Mouse (Mus musculus): ENCODE data around the gene Klf7. TPM values are rescaled to one million over a fixed set of nuclear protein-coding genes. Genes with fewer than 3 reads are reported as not detected.
A peak's percentile ranks its signal among the peaks of the same experiment; 100 is the strongest.

Klf7 gene
- polyA plus RNA-seq, 1 experiment from 2014 or later = 17.9 TPM

DNA sequence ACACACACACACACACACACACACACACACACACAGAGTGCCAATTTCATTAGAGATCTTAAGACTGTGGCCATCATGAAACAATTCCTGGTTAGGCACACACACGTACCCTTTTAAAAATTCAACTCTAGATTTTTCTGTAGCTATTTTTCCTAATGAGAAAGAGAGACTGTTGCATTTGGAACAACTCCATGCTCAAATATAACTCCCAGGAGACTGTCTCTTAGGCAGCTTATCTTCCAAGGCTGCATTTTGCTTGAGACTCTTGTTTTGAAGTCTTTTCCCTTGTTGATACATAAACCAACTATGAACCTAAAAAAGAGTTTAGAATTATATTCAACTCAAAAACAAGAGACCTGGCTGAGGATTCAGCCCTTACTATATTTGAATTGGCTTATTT lies 108.0 kb downstream of the Klf7 start:
- Histone ChIP-seq H3K4me2 (no peak overlapping the region), H3K9ac (no peak overlapping the region), H3K4me3 (no peak overlapping the region), H3K27ac (replicated peaks) (0 out of 2 replicates have a peak overlapping the region, but pooled peaks have one; percentile 1), H3K36me3 (no peaks in the 10 kb centered on the region), H3K27me3 (replicated peaks) (no peaks in the 10 kb centered on the region), H3K4me1 (peaks cover 13% of the 10 kb centered on the region), H3K9me3 (peaks cover 5% of the 10 kb centered on the region; the same call in 1 of the 2 replicates)
- no peak for ATAC-seq (ENCODE audit: extremely low read depth, insufficient number of reproducible peaks, low FRiP score, low TSS enrichment)
- 76% methylated on average over 1 of the region's 1 CpGs for WGBS

DNA sequence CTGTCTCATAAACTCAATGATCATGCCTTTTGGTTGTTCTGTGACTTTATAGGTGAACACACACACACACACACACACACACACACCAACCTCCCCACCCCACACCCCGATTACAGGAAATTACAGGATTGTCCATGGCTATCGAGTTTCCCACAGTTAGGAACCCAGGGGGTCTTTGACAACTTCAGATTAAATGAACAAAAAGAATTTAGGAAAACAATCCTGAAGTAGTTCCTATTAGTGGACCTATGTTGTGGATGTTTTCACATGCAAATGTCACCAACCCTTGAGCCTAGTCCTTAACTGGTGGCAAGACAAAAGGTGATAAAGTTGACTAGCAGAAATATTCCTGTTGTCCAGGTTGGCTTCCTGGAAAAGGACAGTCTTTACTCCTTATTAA lies 113.1 kb downstream of the Klf7 start:
- 40% methylated on average over 2 of the region's 2 CpGs for WGBS
- Histone ChIP-seq H3K4me1 (no peaks in the 10 kb centered on the region), H3K27ac (replicated peaks) (no peak overlapping the region), H3K36me3 (no peaks in the 10 kb centered on the region), H3K9me3 (no peaks in the 10 kb centered on the region), H3K9ac (no peak overlapping the region), H3K27me3 (replicated peaks) (no peaks in the 10 kb centered on the region), H3K4me2 (no peak overlapping the region), H3K4me3 (no peak overlapping the region)
- no peak for ATAC-seq (ENCODE audit: extremely low read depth, insufficient number of reproducible peaks, low FRiP score, low TSS enrichment)

DNA sequence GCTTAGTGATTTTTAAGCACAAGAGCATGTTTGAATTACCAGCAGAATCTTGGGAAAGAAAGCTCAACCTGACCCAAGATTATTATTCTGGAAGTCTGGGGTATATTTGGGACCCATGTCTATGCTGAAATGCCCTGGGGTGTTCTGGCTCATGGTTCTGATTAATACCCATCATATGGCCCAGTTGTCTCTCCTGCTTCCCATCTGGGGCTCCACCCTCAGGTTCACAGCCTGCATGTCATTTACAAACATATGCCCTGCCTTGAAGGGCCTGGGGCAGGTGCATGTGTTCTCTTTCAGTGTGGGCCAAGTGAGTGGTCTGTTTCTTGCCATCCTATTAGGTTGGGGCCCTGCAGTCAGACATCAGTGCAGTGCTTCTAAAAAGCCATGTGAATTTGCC lies 114.1 kb downstream of the Klf7 start:
- no peaks in the 10 kb centered on the region for H3K4me1 ChIP-seq
- H3K9ac ChIP-seq = no peak overlapping the region
- no peaks in the 10 kb centered on the region for H3K9me3 ChIP-seq
- H3K27ac ChIP-seq (replicated peaks) = no peak overlapping the region
- H3K36me3 ChIP-seq = no peaks in the 10 kb centered on the region
- no peak for ATAC-seq (ENCODE audit: extremely low read depth, insufficient number of reproducible peaks, low FRiP score, low TSS enrichment)
- no peak overlapping the region for H3K4me3 ChIP-seq
- no peak overlapping the region for H3K4me2 ChIP-seq
- no peaks in the 10 kb centered on the region for H3K27me3 ChIP-seq (replicated peaks)

DNA sequence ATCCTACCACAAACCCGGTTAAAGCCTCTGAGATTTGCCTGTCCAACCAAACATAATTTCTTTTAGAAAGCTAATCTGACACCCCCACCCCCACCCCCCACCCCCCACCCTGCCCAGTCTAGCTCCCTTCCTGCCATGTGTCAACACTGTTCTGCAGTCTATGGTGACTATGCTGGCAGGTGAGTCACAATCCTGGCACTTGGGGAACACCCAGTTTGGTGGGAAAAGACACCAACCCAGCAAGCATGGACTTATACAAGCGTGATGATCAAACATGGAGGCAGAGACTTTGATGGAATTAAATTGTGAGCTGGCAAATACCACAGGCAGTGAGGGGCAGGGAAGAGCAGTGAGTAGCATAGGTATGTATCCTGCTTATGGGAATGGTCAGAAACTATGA lies 116.9 kb downstream of the Klf7 start:
- ATAC-seq (ENCODE audit: extremely low read depth, insufficient number of reproducible peaks, low FRiP score, low TSS enrichment) = no peak
- no peaks in the 10 kb centered on the region for H3K27me3 ChIP-seq (replicated peaks)
- H3K27ac ChIP-seq (replicated peaks) = no peak overlapping the region
- H3K9me3 ChIP-seq = no peaks in the 10 kb centered on the region
- no peaks in the 10 kb centered on the region for H3K4me1 ChIP-seq
- H3K36me3 ChIP-seq = no peaks in the 10 kb centered on the region
- H3K9ac ChIP-seq = no peak overlapping the region
- 77% methylated on average over 2 of the region's 2 CpGs for WGBS
- H3K4me3 ChIP-seq = no peak overlapping the region
- H3K4me2 ChIP-seq = no peak overlapping the region

DNA sequence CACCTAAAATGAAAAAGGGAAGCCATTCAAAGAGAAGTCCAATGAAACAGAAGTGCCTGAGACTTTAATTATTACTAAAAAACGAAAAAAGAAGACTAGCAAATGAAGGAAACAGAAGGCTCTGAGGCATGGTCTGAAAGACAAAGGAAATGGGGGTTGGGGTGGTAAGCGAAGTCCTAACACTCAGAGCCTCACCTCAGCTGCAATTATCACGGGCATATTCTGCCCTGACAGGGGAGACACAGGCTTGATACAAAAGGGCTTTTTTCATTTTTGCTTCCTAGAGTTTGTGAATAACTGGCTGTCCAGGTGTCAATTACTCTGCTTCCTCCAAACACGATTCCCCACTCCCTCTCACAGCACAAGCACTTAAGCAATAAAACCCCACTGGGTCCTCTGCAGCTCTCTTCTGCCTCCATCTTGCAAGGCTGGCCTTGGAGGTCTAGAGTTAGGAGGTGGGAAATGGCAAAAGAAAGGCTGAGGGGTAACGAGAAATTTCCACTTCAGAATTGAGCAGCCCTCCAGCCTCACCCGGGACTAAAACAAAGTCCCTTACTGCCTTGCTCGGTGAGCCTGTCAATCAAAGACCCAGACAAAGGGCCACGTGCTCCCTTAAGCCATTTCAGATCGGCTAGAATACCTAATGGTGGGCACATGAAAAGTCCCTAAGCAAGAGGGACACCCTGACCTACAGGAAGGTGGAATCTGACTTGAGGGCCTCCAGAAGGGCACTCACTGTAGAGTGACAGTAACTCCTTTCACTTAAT lies 118.4 kb downstream of the Klf7 start:
- Histone ChIP-seq H3K9me3 (no peaks in the 10 kb centered on the region), H3K27me3 (replicated peaks) (no peaks in the 10 kb centered on the region), H3K36me3 (no peaks in the 10 kb centered on the region), H3K4me3 (no peak overlapping the region), H3K4me1 (peaks cover 10% of the 10 kb centered on the region; the same call in 1 of the 2 replicates), H3K27ac (replicated peaks) (no peak overlapping the region), H3K9ac (no peak overlapping the region), H3K4me2 (no peak overlapping the region)
- 47% methylated on average over 9 of the region's 9 CpGs for WGBS
- ATAC-seq (ENCODE audit: extremely low read depth, insufficient number of reproducible peaks, low FRiP score, low TSS enrichment) = no peak

DNA sequence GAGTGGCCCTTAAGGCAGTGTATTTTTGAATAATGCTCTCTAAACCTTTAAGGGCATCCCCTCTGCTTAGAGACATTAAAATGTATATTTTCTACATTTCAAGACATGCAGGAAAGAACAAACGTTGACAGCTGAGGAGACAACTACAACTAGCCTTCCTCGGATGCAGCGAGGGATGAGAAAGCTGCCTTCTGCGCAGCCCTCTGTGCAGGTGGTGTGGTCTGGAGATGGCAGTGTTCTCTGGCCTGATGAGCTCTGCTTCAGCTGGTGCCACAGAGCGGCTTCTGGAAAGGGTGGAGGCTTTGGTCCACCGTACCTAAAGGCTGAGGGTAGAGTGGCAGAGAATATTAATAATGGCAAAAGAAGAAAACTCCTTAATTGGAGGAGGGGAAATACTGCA lies 120.0 kb downstream of the Klf7 start:
- no peak for ATAC-seq (ENCODE audit: extremely low read depth, insufficient number of reproducible peaks, low FRiP score, low TSS enrichment)
- Histone ChIP-seq H3K9ac (no peak overlapping the region), H3K4me2 (no peak overlapping the region), H3K27ac (replicated peaks) (no peak overlapping the region), H3K27me3 (replicated peaks) (no peaks in the 10 kb centered on the region), H3K4me3 (no peak overlapping the region), H3K9me3 (no peaks in the 10 kb centered on the region), H3K36me3 (no peaks in the 10 kb centered on the region), H3K4me1 (peaks cover 10% of the 10 kb centered on the region; the same call in 1 of the 2 replicates)
- WGBS = 84% methylated on average over 6 of the region's 6 CpGs

DNA sequence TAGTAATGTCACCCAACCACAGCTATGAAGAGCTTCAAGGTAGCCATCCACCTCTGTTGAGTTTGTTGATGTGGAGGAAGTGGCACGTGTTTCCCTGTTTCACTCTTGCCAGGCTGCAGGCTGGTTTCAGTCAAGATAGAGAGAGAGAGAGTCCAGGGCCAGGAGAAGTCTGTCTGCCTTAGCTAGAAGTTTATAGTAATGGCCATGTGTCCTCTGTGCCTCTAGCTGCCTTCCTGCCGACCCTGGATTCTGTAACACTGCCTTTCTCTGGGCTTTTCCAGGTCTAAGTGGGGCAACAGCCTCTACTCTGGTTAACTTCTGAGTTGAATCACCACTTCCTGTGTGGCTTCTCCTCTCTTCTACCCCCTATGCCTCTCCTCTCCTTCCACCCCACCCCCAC lies 121.5 kb downstream of the Klf7 start:
- Histone ChIP-seq H3K4me2 (no peak overlapping the region), H3K9ac (no peak overlapping the region), H3K27ac (replicated peaks) (no peak overlapping the region), H3K36me3 (no peaks in the 10 kb centered on the region), H3K27me3 (replicated peaks) (no peaks in the 10 kb centered on the region), H3K4me1 (peaks cover 17% of the 10 kb centered on the region), H3K9me3 (no peaks in the 10 kb centered on the region), H3K4me3 (no peak overlapping the region)
- no peak for ATAC-seq (ENCODE audit: extremely low read depth, insufficient number of reproducible peaks, low FRiP score, low TSS enrichment)
- 67% methylated on average over 2 of the region's 2 CpGs for WGBS

DNA sequence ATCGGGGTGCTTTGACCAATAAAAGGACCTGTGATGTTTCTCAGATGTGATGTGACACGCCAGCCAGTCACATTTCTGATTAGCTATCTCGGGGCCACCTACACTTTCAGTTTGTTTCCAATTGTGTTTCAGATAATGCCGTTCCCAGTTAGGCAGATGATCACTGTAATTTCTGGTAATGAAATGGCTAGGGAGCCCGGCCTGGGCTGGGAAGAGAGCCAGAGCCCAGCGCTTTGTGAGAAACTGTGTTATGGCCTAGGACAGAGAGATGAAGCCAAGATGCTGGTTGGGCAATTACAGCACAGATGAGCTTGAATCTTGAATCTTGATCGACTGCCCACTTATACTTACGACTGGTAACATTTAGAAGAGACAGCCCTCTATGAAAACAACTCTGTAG lies 122.6 kb downstream of the Klf7 start:
- H3K27me3 ChIP-seq (replicated peaks) = no peaks in the 10 kb centered on the region
- no peaks in the 10 kb centered on the region for H3K9me3 ChIP-seq
- no peak for ATAC-seq (ENCODE audit: extremely low read depth, insufficient number of reproducible peaks, low FRiP score, low TSS enrichment)
- H3K27ac ChIP-seq (replicated peaks) = no peak overlapping the region
- H3K36me3 ChIP-seq = no peaks in the 10 kb centered on the region
- H3K4me3 ChIP-seq = no peak overlapping the region
- no peak overlapping the region for H3K9ac ChIP-seq
- H3K4me2 ChIP-seq = no peak overlapping the region
- H3K4me1 ChIP-seq = peaks cover 27% of the 10 kb centered on the region
- 57% methylated on average over 8 of the region's 8 CpGs for whole genome bisulfite sequencing

DNA sequence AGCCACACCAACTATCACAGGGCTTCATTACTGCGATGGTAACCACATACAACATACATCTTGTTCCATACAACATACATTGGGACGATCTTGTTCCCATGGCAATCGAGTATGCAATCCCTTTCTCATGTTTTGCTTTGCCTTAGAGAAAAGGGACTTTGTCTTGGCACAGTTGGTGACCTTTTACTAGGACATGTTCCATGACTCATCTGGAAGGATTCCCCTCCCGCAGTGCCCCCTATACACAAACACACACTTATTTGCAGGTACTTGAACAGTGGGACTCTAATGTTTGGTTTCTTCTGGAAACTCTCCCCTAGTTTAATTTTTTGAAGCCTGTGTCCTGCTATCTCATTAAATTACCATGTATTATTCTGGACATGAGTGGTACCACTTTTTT lies 123.2 kb downstream of the Klf7 start:
- 71% methylated on average over 4 of the region's 4 CpGs for WGBS
- Histone ChIP-seq H3K27ac (replicated peaks) (no peak overlapping the region), H3K4me3 (no peak overlapping the region)

DNA sequence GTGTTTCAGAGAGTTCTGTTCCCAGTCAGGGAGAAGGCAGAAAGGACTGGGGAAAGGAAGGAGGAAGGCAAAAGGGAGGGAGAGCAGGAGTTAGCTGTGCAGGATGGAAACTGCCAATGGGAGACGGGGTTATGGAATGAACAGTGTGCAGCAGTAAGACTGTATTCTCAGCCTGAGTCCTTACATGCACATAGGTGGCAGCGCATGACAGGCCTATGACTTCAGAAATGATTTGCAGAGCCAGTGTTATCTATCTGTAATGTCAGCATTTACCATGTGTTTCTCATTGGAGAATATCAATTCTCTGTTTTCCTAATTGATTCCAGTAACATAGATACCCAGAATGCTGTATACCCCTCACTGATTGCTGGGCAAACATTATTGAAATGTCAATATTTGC lies 123.9 kb downstream of the Klf7 start:
- Histone ChIP-seq H3K4me1 (peaks cover 32% of the 10 kb centered on the region), H3K36me3 (no peaks in the 10 kb centered on the region), H3K4me2 (no peak overlapping the region), H3K27ac (replicated peaks) (no peak overlapping the region), H3K4me3 (no peak overlapping the region), H3K9me3 (no peaks in the 10 kb centered on the region), H3K27me3 (replicated peaks) (no peaks in the 10 kb centered on the region), H3K9ac (no peak overlapping the region)
- no peak for ATAC-seq (ENCODE audit: extremely low read depth, insufficient number of reproducible peaks, low FRiP score, low TSS enrichment)
- 64% methylated on average over 2 of the region's 2 CpGs for WGBS

More for the DNA sequence above, 123.2 kb downstream of the Klf7 start:
- ATAC-seq (ENCODE audit: extremely low read depth, insufficient number of reproducible peaks, low FRiP score, low TSS enrichment) = no peak
- Histone ChIP-seq H3K9me3 (no peaks in the 10 kb centered on the region), H3K9ac (no peak overlapping the region), H3K4me1 (peaks cover 32% of the 10 kb centered on the region), H3K27me3 (replicated peaks) (no peaks in the 10 kb centered on the region), H3K36me3 (no peaks in the 10 kb centered on the region), H3K4me2 (no peak overlapping the region)

DNA sequence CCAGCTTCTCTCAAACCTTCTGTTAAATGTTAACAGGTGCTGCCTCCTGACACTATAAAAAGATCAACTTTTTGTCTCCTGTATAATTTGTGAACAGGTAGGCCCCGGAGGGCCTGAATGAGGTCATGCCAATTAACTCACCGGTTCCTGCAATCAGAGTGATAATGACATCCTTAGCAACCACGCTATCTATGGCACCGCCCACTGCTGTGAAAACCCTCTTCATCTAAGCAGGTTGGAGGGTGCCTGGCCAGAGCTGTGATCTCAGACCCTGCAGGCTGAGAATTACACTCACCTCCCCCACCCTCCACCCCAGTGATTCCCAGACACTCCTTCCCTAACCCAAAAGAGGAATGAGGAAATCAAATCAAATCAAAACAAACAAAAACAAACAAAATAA lies 126.3 kb downstream of the Klf7 start:
- Histone ChIP-seq H3K4me1 (peaks cover 32% of the 10 kb centered on the region), H3K36me3 (no peaks in the 10 kb centered on the region), H3K9ac (no peak overlapping the region), H3K27me3 (replicated peaks) (no peaks in the 10 kb centered on the region), H3K9me3 (no peaks in the 10 kb centered on the region), H3K4me2 (no peak overlapping the region), H3K27ac (replicated peaks) (no peak overlapping the region), H3K4me3 (no peak overlapping the region)
- WGBS = 7% methylated on average over 4 of the region's 4 CpGs
- ATAC-seq (ENCODE audit: extremely low read depth, insufficient number of reproducible peaks, low FRiP score, low TSS enrichment) = no peak

DNA sequence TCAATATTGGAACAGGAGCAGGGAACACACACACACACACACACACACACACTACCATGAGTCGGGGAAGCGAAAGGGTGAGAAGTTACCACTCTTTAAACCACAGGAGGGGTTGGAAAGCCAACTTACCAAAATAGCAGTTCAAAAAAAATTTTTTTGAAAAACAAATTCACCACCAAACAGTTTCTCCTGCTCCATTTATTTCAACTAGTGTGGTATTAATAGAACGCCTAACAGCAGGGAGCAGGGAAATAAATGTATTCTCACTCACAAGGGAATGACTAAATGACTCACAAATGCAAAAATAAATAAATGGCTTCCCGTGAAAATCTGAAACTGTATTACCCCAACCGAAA lies 127.0 kb downstream of the Klf7 start:
- Histone ChIP-seq H3K27ac (replicated peaks) (no peak overlapping the region), H3K27me3 (replicated peaks) (no peaks in the 10 kb centered on the region), H3K36me3 (no peaks in the 10 kb centered on the region), H3K9me3 (no peaks in the 10 kb centered on the region), H3K4me1 (peaks cover 32% of the 10 kb centered on the region), H3K9ac (no peak overlapping the region), H3K4me2 (no peak overlapping the region), H3K4me3 (no peak overlapping the region)
- ATAC-seq (ENCODE audit: extremely low read depth, insufficient number of reproducible peaks, low FRiP score, low TSS enrichment) = no peak
- 59% methylated on average over 5 of the region's 5 CpGs for WGBS
